Mouse (Mus musculus): ENCODE results near the gene 6030452D12Rik. TPM values are rescaled to one million over a fixed set of nuclear protein-coding genes. Genes with fewer than 3 reads are reported as not detected.

6030452D12Rik gene
- not detected for polyA plus RNA-seq (2015; fragmentation: Illumina TruSeq; extraction: RNeasy Lipid Tissue Mini Kit (QIAGEN cat#74804); ENCODE audit: insufficient read depth, low replicate concordance)

GRCm38 (mm10) chr8:106500018-106500685, at the start of gene 6030452D12Rik:
Gene 6030452D12Rik, plus strand, starts transcription at chr8:106500522.

DNA sequence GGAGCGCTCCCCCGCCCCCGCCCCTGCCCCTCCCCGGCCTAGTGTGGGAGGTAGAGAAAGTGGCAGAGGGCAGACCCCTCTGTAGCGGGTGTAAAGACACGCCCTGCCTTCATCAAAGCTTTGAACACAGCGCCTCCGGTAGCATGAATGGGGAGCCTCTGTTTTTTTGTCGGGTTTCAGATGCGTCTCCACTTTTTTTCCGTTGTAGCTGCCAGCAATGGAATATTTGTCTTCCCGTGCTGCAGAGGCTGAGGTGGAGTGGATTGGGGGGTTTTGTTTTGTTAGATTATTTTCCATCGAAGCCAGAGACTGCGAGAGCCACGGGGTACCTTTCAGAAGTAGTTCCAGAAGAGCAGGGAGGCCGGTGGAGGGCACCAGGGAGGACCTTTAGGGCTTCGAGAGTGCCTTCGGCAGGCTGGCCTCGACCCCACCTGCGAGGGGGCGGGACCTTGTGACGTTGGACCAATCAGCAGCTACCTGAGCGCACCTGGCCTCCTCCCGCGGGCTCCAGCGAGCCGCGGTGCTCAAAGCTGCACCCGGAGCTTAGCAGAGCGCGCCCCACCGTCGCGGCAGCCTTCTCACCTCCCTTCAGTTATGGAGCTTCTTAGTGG, 10.1 kb downstream of the 6030452D12Rik start, which contains the start of gene Cdh3:
Gene Cdh3, plus strand, starts transcription at position 527 of the 611 bp plus-strand sequence.

Other genes with a start within 250 kb of the 6030452D12Rik start
- 0.50 TPM for gene Smpd3, start 162.5 kb upstream of the 6030452D12Rik start, polyA plus RNA-seq (2015; fragmentation: Illumina TruSeq; extraction: RNeasy Lipid Tissue Mini Kit (QIAGEN cat#74804); ENCODE audit: insufficient read depth, low replicate concordance)
- gene Zfp90, start 85.2 kb upstream of the 6030452D12Rik start, polyA plus RNA-seq (2015; fragmentation: Illumina TruSeq; extraction: RNeasy Lipid Tissue Mini Kit (QIAGEN cat#74804); ENCODE audit: insufficient read depth, low replicate concordance) = 23.4 TPM
- gene Cdh3, start 10.4 kb downstream of the 6030452D12Rik start, polyA plus RNA-seq (2015; fragmentation: Illumina TruSeq; extraction: RNeasy Lipid Tissue Mini Kit (QIAGEN cat#74804); ENCODE audit: insufficient read depth, low replicate concordance) = 0.97 TPM
- 4.0 TPM for gene Gm10073, start 72.9 kb downstream of the 6030452D12Rik start, polyA plus RNA-seq (2015; fragmentation: Illumina TruSeq; extraction: RNeasy Lipid Tissue Mini Kit (QIAGEN cat#74804); ENCODE audit: insufficient read depth, low replicate concordance)
- 1.5 TPM for gene Cdh1, start 102.8 kb downstream of the 6030452D12Rik start, polyA plus RNA-seq (2015; fragmentation: Illumina TruSeq; extraction: RNeasy Lipid Tissue Mini Kit (QIAGEN cat#74804); ENCODE audit: insufficient read depth, low replicate concordance)
- gene Tango6, start 182.5 kb downstream of the 6030452D12Rik start, polyA plus RNA-seq (2015; fragmentation: Illumina TruSeq; extraction: RNeasy Lipid Tissue Mini Kit (QIAGEN cat#74804); ENCODE audit: insufficient read depth, low replicate concordance) = 3.7 TPM